ENCODE assay signal across 27 mouse cellular contexts in genomic region chr10:127587776-127588175, GRCm38 (mm10). TPM values are rescaled to one million over a fixed set of nuclear protein-coding genes. Genes with fewer than 3 reads are reported as not detected.
DNase-seq lines count a peak whose midpoint lies in the region; ATAC-seq and TF ChIP-seq lines count a peak whose summit lies in the region.
"Had no signal": no experiment of that assay in that cellular context is flagged by ENCODE, and none has a peak within 500 bp of the region (broad histone marks: within the 10 kb centered on the region; RNA-seq: fewer than 3 reads in every experiment).

No protein-coding gene starts in this region.

- no peaks in the 10 kb centered on the region for H3K9me3 ChIP-seq in ES-Bruce4 (replicated peaks; ENCODE audit: control insufficient read depth, insufficient read depth, low read length, poor library complexity, severe bottlenecking)
- H3K9me3 ChIP-seq: heart, embryonic 10.5 days; heart, embryonic 15.5 days; limb, embryonic 10.5 days; limb, embryonic 15.5 days; lung, embryonic 15.5 days had no signal

- TF ChIP-seq POLR2A in ES-Bruce4 (IDR thresholded peaks at IDR 0.05; ENCODE audit: insufficient read depth, low read length) = no peak

- H3K4me1 ChIP-seq in ES-Bruce4 (ENCODE audit: control insufficient read depth, insufficient read depth, low read length) = peaks cover 18% of the 10 kb centered on the region

- DNase-seq in heart, adult 11 months = peak; percentile 95
- DNase-seq in heart, adult 18-20 months = no peak
- no peak for DNase-seq in c-Kit-positive CD71-positive TER-119-positive erythroid progenitor cells, embryonic 14.5 days (ENCODE audit: low spot score)
- no peak for DNase-seq in spleen, postnatal 4 days (ENCODE audit: low spot score in 2 of 2)
- DNase-seq: adrenal gland, postnatal 25 days; cerebellum, adult 18-20 months; cerebellum, postnatal 10 days; kidney, adult 2 months; kidney, postnatal 4 days; midbrain, embryonic 14.5 days; spleen, adult 18-20 months; thymus, postnatal 14 days had no signal

- H3K27me3 ChIP-seq in ES-Bruce4 (ENCODE audit: control insufficient read depth, insufficient read depth, low read length, poor library complexity, severe bottlenecking) = no peaks in the 10 kb centered on the region
- H3K27me3 ChIP-seq: heart, embryonic 15.5 days; limb, embryonic 15.5 days; lung, embryonic 15.5 days had no signal

- peak; percentile 17; the same call in 1 of the 2 replicates for ATAC-seq in common myeloid progenitor, adult 5-6 weeks (replicated peaks; ENCODE audit: low read depth, poor library complexity, severe bottlenecking)
- ATAC-seq in monocyte, adult 5-6 weeks (replicated peaks; ENCODE audit: insufficient number of reproducible peaks, low FRiP score, low TSS enrichment, poor library complexity, severe bottlenecking) = peak; percentile 67
- ATAC-seq: forebrain, embryonic 16.5 days; hindbrain, embryonic 16.5 days had no signal

- TF ChIP-seq EP300 in ES-Bruce4 (IDR thresholded peaks at IDR 0.05; ENCODE audit: insufficient read depth, low read depth, low read length) = no peak

- TF ChIP-seq CTCF in ES-Bruce4 (IDR thresholded peaks at IDR 0.05; ENCODE audit: low read depth, low read length) = no peak

- H3K9ac ChIP-seq in ES-Bruce4 (ENCODE audit: low read depth, poor library complexity, severe bottlenecking) = no peak overlapping the region
- H3K9ac ChIP-seq: heart, embryonic 15.5 days; limb, embryonic 15.5 days; liver, embryonic 14.5 days; lung, embryonic 15.5 days had no signal

- no peak overlapping the region for H3K27ac ChIP-seq in ES-Bruce4 (ENCODE audit: insufficient read depth, low read length)
- H3K27ac ChIP-seq: heart, embryonic 10.5 days; heart, embryonic 15.5 days; kidney, postnatal 0 days; limb, embryonic 10.5 days; limb, embryonic 15.5 days; liver, embryonic 14.5 days; lung, embryonic 15.5 days had no signal

- H3K4me3 ChIP-seq in ES-Bruce4 (ENCODE audit: low read depth, low read length) = peak overlapping the region; percentile 5; the same call in 1 of the 2 replicates
- H3K4me3 ChIP-seq: erythroblast, embryonic 14.5 days; heart, embryonic 10.5 days; heart, embryonic 15.5 days; limb, embryonic 10.5 days; limb, embryonic 15.5 days; lung, embryonic 15.5 days had no signal

- H3K36me3 ChIP-seq in ES-Bruce4 (ENCODE audit: control insufficient read depth, insufficient read depth, low read length, poor library complexity, severe bottlenecking) = no peaks in the 10 kb centered on the region

RNA-seq across cellular contexts. Expression of gene Lrp1, which starts 33.2 kb away (rescaled TPM):
- total RNA-seq in heart, adult 18-20 months (2021) = 10 to 100 TPM; 65.2 to 69.7 TPM
- 36.3 and 41.3 TPM in 2 replicates for polyA plus RNA-seq in ES-Bruce4 (2011; ENCODE audit: insufficient read depth, insufficient read length, low read depth, missing spikeins)
- total RNA-seq in common myeloid progenitor, adult 5-6 weeks (2017) = 0.97 and 3.2 TPM in 2 replicates
- total RNA-seq in monocyte, adult 5-6 weeks (2017) = 147 to 219 TPM (median 171 TPM) in 3 replicates

RNA-seq across cellular contexts. Expression of gene Nxph4, which starts 53.4 kb away (rescaled TPM):
- total RNA-seq in heart, adult 18-20 months (2021) = under 1 TPM; 0.35 to 0.39 TPM
- polyA plus RNA-seq in ES-Bruce4 (2011; ENCODE audit: insufficient read depth, insufficient read length, low read depth, missing spikeins) = 0.79 TPM in 1 of 2 replicates, not detected in the other
- not detected in 2 replicates for total RNA-seq in common myeloid progenitor, adult 5-6 weeks (2017)
- total RNA-seq in monocyte, adult 5-6 weeks (2017) = not detected in 3 replicates
- total RNA-seq: megakaryocyte-erythroid progenitor cell, adult 5-6 weeks; neutrophil, adult 5-6 weeks had no signal
- polyA plus RNA-seq: erythroblast, embryonic 14.5 days had no signal

RNA-seq across cellular contexts. Expression of gene Stat6, which starts 55.0 kb away (rescaled TPM):
- 10 to 100 TPM; 45.2 to 45.7 TPM for total RNA-seq in heart, adult 18-20 months (2021)
- 28.2 and 32.9 TPM in 2 replicates for polyA plus RNA-seq in ES-Bruce4 (2011; ENCODE audit: insufficient read depth, insufficient read length, low read depth, missing spikeins)
- total RNA-seq in common myeloid progenitor, adult 5-6 weeks (2017) = 33.1 and 48.3 TPM in 2 replicates
- 171 to 211 TPM (median 204 TPM) in 3 replicates for total RNA-seq in monocyte, adult 5-6 weeks (2017)

Comparison
In these comparisons a context has a peak if more than half of its experiments do, and no peak if none do; other contexts are left out.
1. RNA of gene Lrp1, which starts 33.2 kb away (total RNA-seq): 147 to 219 TPM in monocyte, adult 5-6 weeks and 65.2 to 69.7 TPM in heart, adult 18-20 months; 0.97 to 3.2 TPM in common myeloid progenitor, adult 5-6 weeks; every median in the first group is over 10 times any median in the second.